Mouse (Mus musculus) limb, embryonic 14.5 days (tissue): ENCODE data around the gene Irf2. TPM values are rescaled to one million over a fixed set of nuclear protein-coding genes. Genes with fewer than 3 reads are reported as not detected.

Experiments used
- ATAC-seq: fragments of 200-750 bp; cut with Nextera tagmentation; 2 replicates; pipeline ENCODE4 v1.8.0; 2017; ENCODE audit warnings: low read depth, moderate number of reproducible peaks, moderate TSS enrichment; ENCODE audit not compliant: low FRiP score
- DNase-seq: peaks from one replicate; pipeline ENCODE4 v3.0.0-alpha.2; 2015; ENCODE audit warnings: low spot score
- H3K27ac ChIP-seq: fragments of 300-500 bp; sonication (generic); replicated peaks from 2 replicates; pipeline ENCODE4 v1.5.1; 2014; ENCODE audit warnings: low read depth, mild to moderate bottlenecking, low read length, moderate library complexity, mixed read lengths
- H3K27me3 ChIP-seq: fragments of 300-500 bp; sonication (generic); 2 replicates; pipeline ENCODE4 v1.6.1; 2014; ENCODE audit warnings: low read length, mixed read lengths; ENCODE audit not compliant: control insufficient read depth, insufficient read depth
- H3K36me3 ChIP-seq: fragments of 300-500 bp; sonication (generic); 2 replicates; pipeline ENCODE4 v1.6.1; 2014; ENCODE audit warnings: mild to moderate bottlenecking, low read length, moderate library complexity, mixed read lengths; ENCODE audit not compliant: control insufficient read depth, insufficient read depth
- H3K4me1 ChIP-seq: fragments of 300-500 bp; sonication (generic); 2 replicates; pipeline ENCODE4 v1.6.1; 2014; ENCODE audit warnings: antibody characterized with exemption, low read length, mixed read lengths; ENCODE audit not compliant: control insufficient read depth, insufficient read depth
- H3K4me2 ChIP-seq: fragments of 300-500 bp; sonication (generic); replicated peaks from 2 replicates; pipeline ENCODE4 v1.6.1; 2014; ENCODE audit warnings: low read depth, mild to moderate bottlenecking, low read length, moderate library complexity; ENCODE audit not compliant: severe bottlenecking
- H3K4me3 ChIP-seq: fragments of 300-500 bp; sonication (generic); replicated peaks from 2 replicates; pipeline ENCODE4 v1.5.1; 2014; ENCODE audit warnings: low read length
- H3K9ac ChIP-seq: fragments of 300-500 bp; sonication (generic); 2 replicates; pipeline ENCODE4 v1.6.1; 2014; ENCODE audit warnings: mild to moderate bottlenecking, low read depth, low read length, moderate library complexity; ENCODE audit not compliant: severe bottlenecking
- H3K9me3 ChIP-seq: fragments of 300-500 bp; sonication (generic); 2 replicates; pipeline ENCODE4 v1.6.1; 2016; ENCODE audit warnings: low read length; ENCODE audit not compliant: control insufficient read depth
- POLR2A ChIP-seq: fragments of 200-500 bp; IDR thresholded peaks from 2 replicates; pipeline ENCODE4 v1.8.0; 2012; ENCODE audit warnings: inconsistent platforms, mild to moderate bottlenecking, moderate library complexity, borderline replicate concordance; ENCODE audit not compliant: insufficient read depth, insufficient read length; ENCODE audit errors: extremely low read depth
- WGBS: fragments of 180-500 bp; shearing (Covaris S2); extraction: QIAGEN DNeasy Blood & Tissue Kit; methylation state at CpG from one replicate; pipeline ENCODE4 v1.1.7; 2014; 5-methylcytosine and 5-hydroxymethylcytosine counted together
- polyA plus RNA-seq, 2 experiments: library from polyadenylated mRNA; depleted of rRNA in 1 of 2; stranded (reverse) in 1 of 2; unstranded in 1 of 2; fragments of >200 nt; fragmentation: Nextera tagmentation in 1 of 2; extraction: Ambion mirVana in 1 of 2; gene quantifications; 2 replicates each; pipeline versions ENCODE4 v1.2.1 to v1.2.3; 2012 to 2014

Irf2 gene
- polyA plus RNA-seq, 2 experiments: 15.1 to 16.8 TPM

GRCm38 (mm10) chr8:46697566-46697965, 42.0 kb upstream of the Irf2 start:
- no peaks in the 10 kb centered on the region for H3K36me3 ChIP-seq
- no peak for TF ChIP-seq POLR2A
- no peak overlapping the region for H3K9ac ChIP-seq
- H3K4me1 ChIP-seq: peaks cover 4% of the 10 kb centered on the region
- H3K9me3 ChIP-seq: no peaks in the 10 kb centered on the region
- H3K27me3 ChIP-seq: no peaks in the 10 kb centered on the region
- WGBS: 84% methylated on average over 4 of the region's 4 CpGs
- H3K4me2 ChIP-seq: no peak overlapping the region
- ATAC-seq (no peak), DNase-seq (no peak)
- no peak overlapping the region for H3K27ac ChIP-seq
- no peak overlapping the region for H3K4me3 ChIP-seq

GRCm38 (mm10) chr8:46698162-46698561, 41.4 kb upstream of the Irf2 start:
- no peak overlapping the region for H3K27ac ChIP-seq
- ATAC-seq: no peak

GRCm38 (mm10) chr8:46705145-46705544, 34.4 kb upstream of the Irf2 start:
- H3K27me3 ChIP-seq: no peaks in the 10 kb centered on the region
- no peak overlapping the region for H3K9ac ChIP-seq
- H3K27ac ChIP-seq: no peak overlapping the region
- no peaks in the 10 kb centered on the region for H3K36me3 ChIP-seq
- WGBS: 82% methylated on average over 2 of the region's 2 CpGs
- H3K9me3 ChIP-seq: no peaks in the 10 kb centered on the region
- no peak for TF ChIP-seq POLR2A
- H3K4me2 ChIP-seq: no peak overlapping the region
- DNase-seq (no peak), ATAC-seq (no peak)
- H3K4me1 ChIP-seq: no peaks in the 10 kb centered on the region
- H3K4me3 ChIP-seq: no peak overlapping the region

More at GRCm38 (mm10) chr8:46698162-46698561, 41.4 kb upstream of the Irf2 start:
- H3K9ac ChIP-seq: no peak overlapping the region
- H3K4me1 ChIP-seq: peaks cover 4% of the 10 kb centered on the region
- no peaks in the 10 kb centered on the region for H3K27me3 ChIP-seq
- no peak overlapping the region for H3K4me2 ChIP-seq
- 68% methylated on average over 5 of the region's 5 CpGs for WGBS
- no peaks in the 10 kb centered on the region for H3K36me3 ChIP-seq
- DNase-seq: no peak
- H3K4me3 ChIP-seq: no peak overlapping the region
- H3K9me3 ChIP-seq: no peaks in the 10 kb centered on the region
- no peak for TF ChIP-seq POLR2A

GRCm38 (mm10) chr8:46706730-46707129, 32.8 kb upstream of the Irf2 start:
- Histone ChIP-seq H3K9me3 (no peaks in the 10 kb centered on the region), H3K4me1 (no peaks in the 10 kb centered on the region), H3K4me3 (no peak overlapping the region), H3K9ac (no peak overlapping the region), H3K4me2 (no peak overlapping the region), H3K27me3 (no peaks in the 10 kb centered on the region), H3K36me3 (no peaks in the 10 kb centered on the region), H3K27ac (no peak overlapping the region)
- TF ChIP-seq POLR2A: no peak
- DNase-seq (no peak), ATAC-seq (no peak)
- 84% methylated on average over 5 of the region's 5 CpGs for WGBS

- Histone ChIP-seq H3K4me2 (no peak overlapping the region), H3K27me3 (no peaks in the 10 kb centered on the region), H3K36me3 (no peaks in the 10 kb centered on the region), H3K4me1 (no peaks in the 10 kb centered on the region), H3K9me3 (no peaks in the 10 kb centered on the region), H3K27ac (no peak overlapping the region), H3K4me3 (no peak overlapping the region), H3K9ac (no peak overlapping the region)
- TF ChIP-seq POLR2A: no peak
- no peak for DNase-seq
- WGBS: 94% methylated on average over 4 of the region's 4 CpGs
- ATAC-seq: no peak
These were observed 30.2 kb upstream of the Irf2 start for GRCm38 (mm10) chr8:46709302-46709701.

- no peak for ATAC-seq
These were observed 29.2 kb upstream of the Irf2 start for GRCm38 (mm10) chr8:46710289-46710688.

More at GRCm38 (mm10) chr8:46710289-46710688, 29.2 kb upstream of the Irf2 start:
- Histone ChIP-seq H3K27ac (no peak overlapping the region), H3K9me3 (no peaks in the 10 kb centered on the region), H3K4me1 (no peaks in the 10 kb centered on the region), H3K4me2 (no peak overlapping the region), H3K4me3 (no peak overlapping the region), H3K27me3 (no peaks in the 10 kb centered on the region), H3K36me3 (no peaks in the 10 kb centered on the region), H3K9ac (no peak overlapping the region)
- DNase-seq: no peak
- WGBS: 87% methylated on average over 8 of the region's 8 CpGs
- TF ChIP-seq POLR2A: no peak
